Mouse (Mus musculus): Measurements from ENCODE around the gene Sirt5.

The Sirt5 gene

DNA sequence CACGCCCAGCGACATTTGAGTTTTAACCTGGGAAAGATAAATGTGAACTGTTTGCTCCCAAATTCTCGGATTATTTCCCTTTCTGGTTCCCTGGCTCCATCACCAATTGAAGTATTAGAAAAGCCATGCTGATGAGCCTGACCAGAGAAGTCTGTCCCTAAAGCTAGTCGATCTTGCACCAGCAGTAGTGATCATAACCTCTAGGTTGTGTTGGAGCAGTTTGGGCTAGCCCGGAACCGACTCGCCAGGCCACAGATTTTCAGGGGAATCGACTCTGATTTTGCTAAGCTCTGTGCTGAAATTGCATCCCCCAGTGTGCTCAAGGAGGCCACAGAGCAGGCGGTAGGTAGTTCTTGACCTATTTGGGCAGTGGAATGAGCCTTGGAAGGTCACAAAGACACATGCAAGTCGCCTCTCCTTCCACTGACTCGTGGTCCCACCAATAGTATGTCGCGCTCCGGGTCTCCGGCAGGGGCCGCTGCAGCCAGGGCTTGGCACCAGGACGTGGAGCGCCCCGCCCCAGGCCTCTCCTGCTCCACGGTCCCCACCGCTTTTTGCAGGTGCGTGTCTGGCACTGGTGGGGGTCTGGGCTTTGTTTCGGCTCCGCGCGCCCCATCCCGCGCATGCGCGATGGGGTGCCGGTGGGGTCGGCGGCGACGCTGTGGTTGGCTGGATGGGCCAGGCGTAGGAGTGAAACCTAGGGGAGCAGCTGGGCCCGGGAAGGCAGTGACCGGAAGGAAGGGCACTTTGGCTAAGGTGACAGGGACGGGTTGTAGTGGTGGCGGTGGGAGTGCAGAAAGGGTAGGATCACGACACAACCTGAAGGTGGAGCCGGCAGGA lies at the start of gene Sirt5:
Gene Sirt5 (plus strand): TSS at position 512 of the 840 bp plus-strand sequence.
- DNase-seq (ENCODE audit: inconsistent age in 2 of 2, low spot score in 1 of 2), result peak; percentile 93 to 98

DNA sequence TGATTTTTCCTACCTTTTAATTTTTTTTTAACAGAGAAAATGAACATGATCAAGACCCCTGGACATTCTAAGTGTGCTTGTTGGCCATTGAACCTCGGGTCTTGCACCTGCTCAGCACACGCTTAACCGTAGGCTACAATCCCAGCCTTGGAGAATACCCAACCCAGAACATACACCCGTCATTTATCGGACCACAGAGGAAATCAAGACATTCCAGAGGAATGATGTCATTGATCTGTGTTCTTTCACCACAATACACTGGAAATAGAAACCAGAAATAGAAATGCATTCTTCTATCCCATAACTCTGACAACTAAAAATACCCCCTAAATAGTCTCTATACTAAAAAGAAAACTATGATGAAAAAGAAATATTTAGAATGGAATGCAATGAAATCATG lies 47.9 kb upstream of the Sirt5 start:
- DNase-seq (ENCODE audit: inconsistent age in 2 of 2, low spot score in 1 of 2), result no peak

DNA sequence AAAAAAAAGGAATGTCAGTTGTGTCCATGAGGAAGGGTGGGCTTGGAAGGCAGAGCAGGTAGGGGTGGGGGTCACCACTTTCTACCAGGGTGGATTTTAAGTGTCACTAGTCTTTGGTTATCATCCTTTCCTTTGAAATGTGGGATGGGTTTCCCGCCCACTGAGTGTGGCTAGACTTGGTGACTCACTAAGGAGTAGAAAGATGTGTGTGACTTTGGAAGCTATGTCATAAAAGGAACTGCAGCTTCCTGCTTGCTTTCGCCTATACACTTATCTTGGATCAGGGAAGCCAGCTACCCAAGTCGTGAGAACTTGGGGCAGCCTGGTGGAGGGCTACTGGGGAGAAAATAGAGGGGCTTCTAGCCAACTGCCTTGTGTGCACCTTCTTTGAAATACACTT lies 45.9 kb upstream of the Sirt5 start:
- no peak for DNase-seq (ENCODE audit: inconsistent age in 2 of 2, low spot score in 1 of 2)

GRCm38 (mm10) chr13:43321492-43321891 lies 43.8 kb upstream of the Sirt5 start:
- DNase-seq (ENCODE audit: inconsistent age in 2 of 2, low spot score in 1 of 2), result peak in 1 of 2 experiments; percentile 35

DNA sequence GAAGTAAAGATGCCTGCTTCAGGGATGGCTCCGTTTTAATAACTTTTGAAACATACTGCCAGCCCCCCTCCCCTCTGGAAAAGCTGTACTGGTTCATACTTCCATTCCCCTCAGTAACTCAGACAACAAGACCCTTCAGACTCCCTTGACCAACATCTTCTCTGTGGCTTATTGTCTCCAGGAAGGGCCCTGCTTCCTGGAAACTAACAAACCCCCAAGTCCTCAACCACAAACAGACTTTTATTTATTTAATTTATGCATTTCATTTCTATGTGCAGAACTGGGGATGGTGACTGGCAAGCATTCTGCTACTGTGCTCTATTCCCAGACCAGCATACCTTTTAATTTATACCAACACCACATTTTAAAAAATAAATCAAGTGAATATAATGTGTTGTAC lies 39.9 kb upstream of the Sirt5 start:
- no peak for DNase-seq (ENCODE audit: inconsistent age in 2 of 2, low spot score in 1 of 2)

DNA sequence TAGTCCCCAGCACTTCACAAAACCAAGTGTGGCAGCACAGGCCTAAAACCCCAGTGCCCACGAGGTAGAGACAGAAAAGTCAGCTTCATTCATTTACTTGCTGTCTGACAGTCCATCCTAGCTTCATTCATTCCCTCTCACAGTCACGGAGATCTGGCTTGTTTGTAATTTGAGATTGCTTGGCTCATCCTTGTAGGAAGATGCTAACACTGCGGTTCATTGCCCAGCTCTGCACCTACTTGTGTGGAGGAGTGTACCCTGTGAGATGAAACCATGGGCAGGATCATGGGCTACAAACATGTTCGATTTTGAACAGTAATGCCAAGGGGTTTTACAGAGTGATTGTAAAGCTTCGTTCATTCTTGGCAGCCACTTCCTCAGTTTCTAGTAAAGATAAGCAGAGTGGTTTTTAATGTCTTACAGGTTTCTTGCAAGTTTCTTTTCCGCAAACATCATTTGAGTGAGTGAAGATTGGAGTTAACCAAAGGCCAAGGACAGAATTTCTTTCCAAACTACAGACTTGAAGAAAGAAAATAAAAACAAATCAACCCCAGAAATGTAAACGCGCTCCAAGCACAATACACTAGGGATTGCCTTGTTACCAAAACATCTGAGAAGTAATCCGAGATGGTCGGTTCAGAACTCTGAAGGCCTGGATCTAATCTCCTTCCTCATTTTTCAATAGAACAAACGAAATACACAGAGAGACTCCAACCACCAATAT lies 33.4 kb upstream of the Sirt5 start:
- no peak for DNase-seq (ENCODE audit: inconsistent age in 2 of 2, low spot score in 1 of 2)

DNA sequence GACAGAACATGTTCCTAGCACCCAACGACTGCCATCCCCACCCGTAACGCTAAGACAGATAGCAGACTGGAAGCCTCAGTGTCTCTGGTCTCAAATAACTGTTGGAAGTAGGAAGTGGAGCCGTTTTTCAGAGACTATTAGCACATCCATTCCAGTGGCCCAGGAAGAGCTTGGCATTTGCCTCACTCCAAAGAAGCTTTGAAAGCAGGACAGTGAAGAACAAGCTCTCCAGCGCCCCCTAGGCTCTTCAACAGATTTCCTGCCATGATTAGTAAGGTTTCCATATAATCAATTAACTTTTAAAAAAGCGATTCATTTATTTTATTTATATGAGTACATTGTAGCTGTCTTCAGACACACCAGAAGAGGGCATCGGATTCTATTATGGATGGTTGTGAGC lies 32.7 kb upstream of the Sirt5 start:
- peak; percentile 21 to 76 for DNase-seq (ENCODE audit: inconsistent age in 2 of 2, low spot score in 1 of 2)

DNA sequence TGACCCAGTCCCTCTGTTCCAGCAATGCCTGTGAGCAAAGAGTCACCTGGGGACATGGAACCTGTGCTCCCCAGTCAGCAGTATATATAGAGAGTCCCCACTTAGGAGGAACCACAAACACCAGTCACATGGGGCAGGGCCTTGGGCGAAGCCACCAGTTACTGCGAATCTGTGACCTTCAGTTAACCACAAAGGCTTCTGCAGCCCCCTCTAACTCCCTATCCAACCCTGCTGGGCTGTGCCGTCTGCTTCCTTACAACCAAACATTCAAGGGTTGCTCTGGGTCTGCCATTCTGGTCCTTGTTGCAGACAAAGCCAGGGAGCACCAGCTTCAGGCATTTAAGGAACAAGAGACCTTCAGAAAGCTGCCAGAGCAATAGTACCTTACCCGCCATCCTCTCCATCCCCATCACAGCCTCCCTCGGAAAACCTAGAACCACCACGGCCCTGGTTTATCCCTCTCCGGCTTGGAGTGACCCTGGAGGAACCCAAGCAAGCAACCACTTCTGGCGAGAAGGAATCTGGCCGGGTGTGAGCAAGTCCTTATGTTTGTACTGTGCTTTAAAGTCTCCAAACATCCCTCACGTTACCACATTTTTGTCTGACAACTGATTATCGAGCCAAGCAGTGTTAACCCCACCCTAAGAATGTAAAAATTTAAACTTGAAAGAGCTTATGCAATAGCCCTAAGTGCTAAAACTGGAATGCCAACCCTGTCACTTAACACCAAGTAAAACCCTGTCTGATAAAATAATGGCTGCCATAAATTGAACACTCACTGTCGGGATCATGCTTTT lies 28.7 kb upstream of the Sirt5 start:
- no peak for DNase-seq (ENCODE audit: inconsistent age in 2 of 2, low spot score in 1 of 2)

GRCm38 (mm10) chr13:43338001-43338400 lies 27.3 kb upstream of the Sirt5 start:
- DNase-seq (ENCODE audit: inconsistent age in 2 of 2, low spot score in 1 of 2), result no peak

- no peak for DNase-seq (ENCODE audit: inconsistent age in 2 of 2, low spot score in 1 of 2)
Observed at GRCm38 (mm10) chr13:43338632-43339031, 26.7 kb upstream of the Sirt5 start.

GRCm38 (mm10) chr13:43346825-43347224 lies 18.5 kb upstream of the Sirt5 start:
- DNase-seq (ENCODE audit: inconsistent age in 2 of 2, low spot score in 1 of 2), result no peak

GRCm38 (mm10) chr13:43349376-43349775 lies 15.9 kb upstream of the Sirt5 start:
- DNase-seq (ENCODE audit: inconsistent age in 2 of 2, low spot score in 1 of 2), result no peak

DNA sequence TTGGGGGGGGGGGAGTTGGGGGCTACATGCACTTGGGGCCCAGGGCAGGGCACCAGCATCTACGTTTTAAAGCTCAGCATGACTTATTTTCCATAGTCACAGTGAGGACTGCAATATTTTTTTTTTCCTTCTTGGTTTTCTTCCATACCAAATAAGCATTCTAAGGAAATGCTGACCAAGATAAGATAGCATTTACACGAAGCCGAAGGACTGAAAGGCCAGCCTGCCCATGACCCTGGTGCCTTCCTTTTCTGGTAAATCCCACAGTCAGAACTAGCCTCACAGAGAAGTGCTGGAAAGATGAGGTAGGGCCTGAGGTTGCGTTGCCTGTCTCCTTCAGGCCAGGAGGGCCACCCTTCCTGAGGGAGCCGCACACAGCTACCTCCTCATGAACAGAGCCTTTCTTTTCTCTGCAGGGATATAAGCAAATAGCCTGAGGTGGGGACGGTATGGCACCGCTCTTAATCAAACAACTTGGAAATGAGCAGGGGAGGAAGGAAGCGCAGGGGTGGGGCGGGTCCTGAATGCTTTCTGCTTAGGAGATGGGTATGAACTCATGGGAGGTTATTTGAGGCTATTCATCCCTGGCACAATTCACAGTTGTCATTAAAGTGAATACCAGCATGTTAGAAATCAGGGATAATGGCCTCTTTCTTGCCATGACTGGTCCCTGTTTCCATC lies 14.7 kb upstream of the Sirt5 start:
- DNase-seq (ENCODE audit: inconsistent age in 2 of 2, low spot score in 1 of 2), result peak in 1 of 2 experiments; percentile 51

DNA sequence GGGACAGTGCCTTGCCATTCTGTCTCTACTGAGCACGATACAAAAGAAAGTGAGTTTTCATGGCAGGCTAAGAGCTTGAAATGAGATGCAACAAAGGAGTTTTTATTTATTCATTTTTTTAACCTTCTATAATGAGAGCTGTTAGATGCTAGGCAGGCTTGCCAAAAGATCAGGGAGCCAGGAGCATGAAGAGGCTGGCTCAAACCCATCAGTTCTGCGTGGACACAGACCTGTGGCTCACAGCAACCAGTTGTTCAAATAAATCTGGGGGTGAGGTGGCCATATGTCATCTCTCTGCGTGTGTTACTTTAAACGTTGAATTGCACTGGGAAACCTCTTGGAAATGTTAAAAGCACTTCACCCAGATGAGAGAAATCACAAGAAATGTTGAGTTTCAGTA lies 11.9 kb upstream of the Sirt5 start:
- DNase-seq (ENCODE audit: inconsistent age in 2 of 2, low spot score in 1 of 2), result no peak

DNA sequence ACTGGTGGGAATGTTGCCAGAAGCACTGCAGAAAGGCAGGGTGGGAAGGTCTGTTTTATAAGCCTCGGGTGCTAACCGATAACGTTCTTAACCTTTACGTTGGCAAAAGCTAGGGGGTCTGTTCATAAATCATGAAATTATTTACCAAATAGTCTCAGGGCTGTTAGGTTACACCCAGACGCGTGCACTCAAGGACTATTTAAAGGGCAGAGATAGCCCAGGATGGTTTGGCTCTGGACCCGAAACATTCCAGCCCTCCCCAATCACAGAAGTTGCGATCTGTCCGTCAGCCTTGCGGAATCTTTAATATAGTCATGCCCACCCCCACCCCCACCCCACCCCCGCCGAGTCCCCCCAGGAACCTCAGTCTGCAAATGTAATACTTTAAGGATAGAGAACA lies 10.9 kb upstream of the Sirt5 start:
- DNase-seq (ENCODE audit: inconsistent age in 2 of 2, low spot score in 1 of 2), result no peak

GRCm38 (mm10) chr13:43356346-43357125 lies 8.8 kb upstream of the Sirt5 start:
- DNase-seq (ENCODE audit: inconsistent age in 2 of 2, low spot score in 1 of 2), result no peak

DNA sequence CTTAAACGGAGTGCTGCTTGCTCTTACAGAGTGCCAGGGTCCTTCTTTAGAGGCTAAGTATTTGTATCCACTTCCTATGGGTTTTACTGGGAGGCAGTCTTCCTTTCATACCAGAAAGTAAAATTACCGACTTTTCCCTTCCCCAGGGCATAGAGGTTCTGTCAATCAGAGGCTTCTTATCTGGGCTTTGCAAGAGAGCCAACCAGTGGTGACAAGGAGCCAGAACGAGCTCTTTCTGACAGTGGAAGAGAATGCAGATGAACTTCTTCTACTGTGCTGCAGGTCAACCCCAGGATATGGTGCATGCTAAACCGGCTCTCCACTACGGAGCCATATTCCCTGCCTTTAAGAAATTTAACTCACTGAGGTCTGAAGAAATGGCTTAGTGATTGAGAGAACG lies 4.8 kb upstream of the Sirt5 start:
- no peak for DNase-seq (ENCODE audit: inconsistent age in 2 of 2, low spot score in 1 of 2)

GRCm38 (mm10) chr13:43362353-43362752 lies 2.9 kb upstream of the Sirt5 start:
- DNase-seq (ENCODE audit: inconsistent age in 2 of 2, low spot score in 1 of 2), result peak in 1 of 2 experiments; percentile 48

GRCm38 (mm10) chr13:43365825-43366184 lies 509 bp downstream of the Sirt5 start:
- no peak for DNase-seq (ENCODE audit: inconsistent age in 2 of 2, low spot score in 1 of 2)

DNA sequence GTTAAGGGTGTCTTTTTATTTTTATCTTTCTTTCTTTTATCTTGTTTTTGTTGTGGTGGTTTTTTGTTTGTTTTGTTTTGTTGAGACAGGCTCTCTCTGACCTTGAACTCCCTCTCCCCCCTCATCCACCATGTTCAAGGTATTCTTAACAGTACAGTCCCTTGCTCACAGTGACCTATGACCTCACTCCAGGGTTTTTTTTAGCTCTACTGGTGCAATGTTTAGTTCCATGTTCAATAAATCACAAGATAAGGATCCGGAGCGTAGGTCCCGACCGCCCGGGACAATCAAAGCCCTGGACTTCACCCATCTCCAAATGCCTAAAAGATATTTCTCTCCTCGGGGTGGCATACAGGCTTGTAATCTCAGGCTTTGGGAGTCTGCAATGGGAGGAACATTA lies 4.8 kb downstream of the Sirt5 start:
- DNase-seq (ENCODE audit: inconsistent age in 2 of 2, low spot score in 1 of 2), result no peak

All from adrenal gland, adult (tissue).